Mouse (Mus musculus) kidney, postnatal 4 days (tissue): Measurements from ENCODE around the gene Pde4d.

Experiments
- DNase-seq, 2 experiments: peaks; one replicate each; pipeline ENCODE4 v3.0.0; 2021; ENCODE audit warnings: mixed read lengths in 2 of 2

The Pde4d gene

GRCm38 (mm10) chr13:109802201-109802600 is 1352.5 kb downstream of the Pde4d start:
- DNase-seq, result no peak

GRCm38 (mm10) chr13:109806193-109806966 is 1356.6 kb downstream of the Pde4d start:
- no peak for DNase-seq

GRCm38 (mm10) chr13:109807036-109807435 is 1357.3 kb downstream of the Pde4d start:
- DNase-seq, result no peak

GRCm38 (mm10) chr13:109807446-109807845 is 1357.7 kb downstream of the Pde4d start:
- no peak for DNase-seq

GRCm38 (mm10) chr13:109808039-109808438 is 1358.3 kb downstream of the Pde4d start:
- DNase-seq, result no peak

GRCm38 (mm10) chr13:109808946-109809345 is 1359.2 kb downstream of the Pde4d start:
- DNase-seq, result no peak

- no peak for DNase-seq
These were observed 1359.9 kb downstream of the Pde4d start for GRCm38 (mm10) chr13:109809646-109810045.

GRCm38 (mm10) chr13:109813924-109814323 is 1364.2 kb downstream of the Pde4d start:
- no peak for DNase-seq

- no peak for DNase-seq
These were observed 1369.3 kb downstream of the Pde4d start for GRCm38 (mm10) chr13:109819071-109819470.

GRCm38 (mm10) chr13:109820141-109820540 is 1370.4 kb downstream of the Pde4d start:
- DNase-seq, result no peak

- no peak for DNase-seq
These were observed 1371.1 kb downstream of the Pde4d start for GRCm38 (mm10) chr13:109820866-109821265.

- DNase-seq, result peak; percentile 8 to 15
These were observed 1372.1 kb downstream of the Pde4d start for GRCm38 (mm10) chr13:109821725-109822412.

GRCm38 (mm10) chr13:109822413-109823298 is 1372.9 kb downstream of the Pde4d start:
- peak; percentile 95 to 96 for DNase-seq

- peak; percentile 21 to 33 for DNase-seq
These were observed 1373.7 kb downstream of the Pde4d start for GRCm38 (mm10) chr13:109823307-109824031.

GRCm38 (mm10) chr13:109825891-109826290 is 1376.1 kb downstream of the Pde4d start:
- no peak for DNase-seq

- DNase-seq, result no peak
These were observed 1377.6 kb downstream of the Pde4d start for GRCm38 (mm10) chr13:109827341-109827740.

GRCm38 (mm10) chr13:109827909-109828308 is 1378.2 kb downstream of the Pde4d start:
- DNase-seq, result no peak

GRCm38 (mm10) chr13:109829444-109829843 is 1379.7 kb downstream of the Pde4d start:
- no peak for DNase-seq

- no peak for DNase-seq
These were observed 1385.2 kb downstream of the Pde4d start for GRCm38 (mm10) chr13:109834935-109835334.

GRCm38 (mm10) chr13:109837453-109837852 is 1387.7 kb downstream of the Pde4d start:
- DNase-seq, result peak; percentile 11 to 21

- no peak for DNase-seq
These were observed 1388.2 kb downstream of the Pde4d start for GRCm38 (mm10) chr13:109837921-109838320.

- no peak for DNase-seq
These were observed 1390.5 kb downstream of the Pde4d start for GRCm38 (mm10) chr13:109840251-109840650.
